Mouse (Mus musculus): ENCODE results near the gene Khnyn. TPM values are rescaled to one million over a fixed set of nuclear protein-coding genes. Genes with fewer than 3 reads are reported as not detected.

Gene Khnyn
- polyA plus RNA-seq, 2 experiments from 2014 or later, result 13.4 to 13.9 TPM

DNA sequence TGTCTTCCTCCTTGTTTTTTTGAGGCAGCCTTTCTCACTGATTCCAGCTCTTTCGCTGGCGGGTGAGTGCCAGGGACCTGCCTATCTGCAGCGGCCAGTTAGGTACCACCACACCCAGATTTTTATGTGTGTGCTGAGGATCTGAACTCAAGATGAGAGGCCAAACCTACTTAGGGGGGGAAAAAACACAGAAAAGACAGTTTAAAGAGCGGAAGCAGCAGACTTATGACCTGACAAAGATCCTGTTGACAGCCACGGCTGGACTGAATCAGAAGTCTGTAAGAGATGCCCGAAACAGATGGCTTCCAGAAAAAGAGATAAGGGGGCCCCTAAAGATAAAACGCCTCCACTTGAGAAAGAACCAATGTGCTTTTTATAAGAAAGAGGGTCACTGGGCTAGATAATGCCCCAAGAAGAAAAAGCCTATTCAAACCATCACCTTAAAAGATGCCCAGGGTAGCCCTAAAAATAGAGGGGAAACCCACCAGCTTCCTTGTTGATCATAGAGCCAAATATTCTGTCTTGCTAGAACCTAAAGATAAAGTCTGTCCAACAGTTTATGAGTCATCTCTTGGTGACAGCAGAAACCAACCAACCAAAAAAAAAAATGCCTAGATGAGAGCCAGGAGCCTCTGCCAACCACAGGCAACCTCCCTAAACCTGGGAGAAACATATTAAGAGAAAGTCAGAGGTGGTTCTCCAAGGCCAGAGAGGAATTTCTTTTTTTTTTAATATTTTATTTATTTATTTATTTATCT, 37.9 kb downstream of the Khnyn start:
- ATAC-seq, result no peak

DNA sequence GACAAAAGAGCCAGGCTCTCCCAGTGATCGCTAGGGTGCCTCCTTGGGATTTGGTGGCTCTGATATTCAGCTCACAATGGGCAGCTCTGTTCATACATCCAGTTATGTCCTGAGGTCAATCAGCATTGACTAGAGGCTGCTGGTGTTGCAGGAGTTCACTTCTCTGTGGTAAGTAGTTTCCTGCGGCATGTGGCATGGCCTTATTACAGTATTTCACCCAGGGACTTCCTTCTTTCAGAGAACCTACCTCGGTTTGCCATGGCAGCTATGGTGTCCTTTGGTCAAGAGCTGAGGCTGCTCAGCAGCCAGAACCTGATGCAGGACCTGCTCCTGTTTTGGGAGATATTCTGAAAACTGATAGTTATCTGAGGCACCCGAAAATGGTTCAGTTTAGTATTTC, 42.1 kb downstream of the Khnyn start:
- no peak for ATAC-seq

DNA sequence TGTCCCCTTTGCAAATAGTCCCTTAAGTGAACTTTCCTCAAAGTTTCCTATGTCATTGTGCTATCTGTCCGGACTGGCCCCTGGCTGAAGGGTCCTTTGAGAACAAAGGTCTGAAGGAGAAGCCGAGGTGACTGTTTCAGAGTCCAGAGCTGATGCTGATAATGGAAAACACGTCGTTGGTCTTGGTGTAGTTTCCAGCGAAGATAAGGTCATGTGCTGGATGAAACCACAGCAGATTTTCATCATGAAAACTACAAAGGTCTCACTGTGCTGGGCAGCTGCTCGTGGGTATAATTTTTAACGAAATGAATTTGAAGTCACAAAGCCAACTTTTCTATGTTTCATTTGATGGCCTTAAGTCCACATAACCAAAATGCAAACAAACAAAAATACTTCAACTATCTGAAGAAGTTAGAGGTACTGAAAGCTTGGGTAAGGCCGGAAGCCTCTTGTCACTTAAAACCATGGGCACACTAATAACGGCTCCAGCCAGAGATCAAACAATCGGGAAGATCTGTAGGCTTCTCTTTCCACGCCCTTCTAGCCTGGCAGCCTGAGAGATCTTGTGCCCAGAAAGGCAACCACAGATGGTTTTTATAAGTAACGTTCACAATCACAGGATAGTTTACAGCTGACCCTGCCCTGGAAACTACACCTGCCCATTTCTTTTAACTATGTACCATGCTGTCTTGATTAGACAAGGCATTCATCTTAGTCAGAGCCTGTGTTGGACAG, 44.7 kb downstream of the Khnyn start:
- no peak for ATAC-seq

DNA sequence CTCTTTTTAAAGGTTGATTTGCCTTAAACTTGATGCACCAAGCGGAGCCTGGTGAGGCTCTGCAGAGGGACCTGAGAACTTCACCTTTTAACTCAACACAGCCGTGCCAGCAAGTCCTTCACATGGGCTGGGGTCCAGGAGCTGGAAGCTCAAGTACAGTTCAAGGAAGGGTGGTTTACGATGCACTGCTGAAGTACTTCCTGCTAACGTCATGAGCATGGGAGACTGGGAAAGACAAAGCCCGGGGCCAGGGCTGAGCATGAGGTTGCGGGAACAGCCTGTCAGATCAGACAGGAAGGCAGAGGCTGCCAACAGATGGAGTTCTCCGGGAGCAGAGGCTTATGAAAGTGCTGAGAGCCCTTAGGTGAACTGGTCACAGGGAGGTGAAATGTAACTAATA, 48.8 kb downstream of the Khnyn start:
- ATAC-seq, result no peak

DNA sequence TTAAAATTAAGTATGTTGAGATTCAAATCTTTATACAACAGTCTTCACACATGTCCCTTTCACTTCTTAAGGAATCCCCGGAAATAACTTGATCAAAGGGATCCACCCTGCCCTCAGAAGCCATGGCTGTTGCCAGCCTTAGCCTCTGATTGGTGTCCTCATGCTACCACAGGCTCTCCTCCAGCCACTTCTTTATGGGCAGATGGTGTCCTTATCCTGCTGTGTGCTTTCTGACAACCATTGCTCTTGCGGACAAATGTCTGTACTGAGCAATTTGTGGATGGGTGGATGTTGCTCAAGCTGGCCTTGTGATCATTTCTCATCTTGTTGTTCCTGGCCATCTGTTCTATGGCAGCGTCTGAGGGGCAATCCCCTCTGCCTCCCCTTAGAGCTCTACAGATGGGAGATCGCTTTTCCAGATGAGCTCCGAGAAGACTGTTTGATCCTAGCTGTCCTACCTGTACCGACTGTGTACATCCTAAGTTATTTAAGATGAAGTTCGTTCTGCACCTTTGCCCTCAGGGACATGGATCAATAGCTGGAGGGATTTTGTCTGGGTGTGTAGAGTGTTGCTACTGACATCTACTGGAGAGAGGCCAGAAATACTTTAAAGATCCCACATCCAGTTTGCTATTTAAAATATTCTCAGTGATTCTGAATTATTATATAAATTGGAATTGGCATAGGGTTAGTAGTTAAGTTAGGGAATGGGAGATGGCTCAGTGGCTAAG, 55.5 kb downstream of the Khnyn start:
- no peak for ATAC-seq

DNA sequence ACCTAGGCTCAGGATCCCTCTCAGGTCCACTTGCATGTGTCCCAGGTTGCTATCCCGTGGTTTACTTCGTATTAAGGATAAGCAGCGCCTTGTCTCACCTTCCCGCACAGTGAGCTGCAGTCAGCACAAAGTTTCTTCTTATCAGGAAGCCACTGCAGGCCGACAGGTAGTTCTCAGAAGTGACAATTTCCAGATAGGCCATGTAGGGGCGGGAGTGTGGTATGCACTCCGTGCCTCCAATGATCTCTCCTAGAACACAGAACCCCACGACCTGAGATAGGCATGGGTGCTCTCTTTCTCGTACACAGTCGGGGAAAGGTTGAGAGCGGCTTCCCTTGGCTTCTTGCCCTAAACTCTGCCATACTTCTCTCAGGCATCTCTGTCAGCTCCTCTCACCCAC, 58.9 kb downstream of the Khnyn start:
- ATAC-seq, result no peak

DNA sequence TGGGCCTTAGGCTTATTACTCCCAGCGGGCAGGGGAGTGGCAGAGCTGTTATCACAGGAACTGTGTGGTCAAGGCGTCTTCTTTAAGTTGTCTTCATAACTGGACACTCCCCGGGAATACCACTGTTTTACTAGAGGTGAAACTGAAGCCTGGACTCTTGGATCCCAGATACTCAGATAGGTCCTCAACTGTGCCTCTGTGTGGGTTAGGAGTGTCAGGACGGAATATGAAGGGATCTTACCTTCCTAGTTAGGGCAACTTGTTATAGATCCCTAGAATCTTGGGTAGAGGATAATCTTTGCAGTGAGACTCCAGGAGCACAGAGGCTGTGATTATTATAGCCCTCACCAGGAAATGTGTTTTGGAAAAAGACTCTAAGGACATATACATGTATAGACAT, 59.8 kb downstream of the Khnyn start, which contains the start of gene Cma1:
Gene Cma1 (minus strand): TSS at position 101 of the 400 bp plus-strand sequence.
- ATAC-seq, result no peak

DNA sequence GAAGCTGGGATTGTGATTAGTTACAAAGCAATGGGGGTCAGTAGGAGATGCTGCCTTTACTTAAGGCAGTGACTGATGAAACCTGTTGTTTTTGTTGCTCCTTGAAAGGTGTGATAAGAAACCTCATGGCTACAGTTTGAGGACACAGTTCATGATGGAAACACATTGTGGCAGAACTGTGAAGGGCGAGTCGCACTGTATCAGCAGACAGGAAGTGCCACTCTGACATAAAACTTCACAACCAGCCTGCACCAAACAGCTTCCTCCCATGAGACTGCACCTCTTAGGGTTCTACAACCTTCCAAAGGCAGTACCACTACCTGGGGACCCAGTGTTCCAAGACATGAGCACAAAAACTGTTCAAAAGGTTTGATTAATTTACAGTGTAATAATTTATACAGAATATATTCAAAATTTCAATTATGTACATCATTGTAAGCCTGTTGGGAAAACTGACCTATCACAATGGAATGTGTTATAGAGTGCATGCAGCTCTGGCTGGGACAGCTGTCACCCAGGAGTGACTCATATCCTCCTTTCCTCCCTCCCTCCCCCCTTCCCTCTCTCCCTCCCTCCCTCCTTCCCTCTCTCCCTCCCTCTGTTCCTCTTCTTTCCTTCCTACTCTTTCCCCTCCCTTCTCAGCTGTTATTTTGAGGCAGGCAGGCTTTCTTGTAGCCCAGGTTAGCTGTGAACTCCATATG, 61.7 kb downstream of the Khnyn start:
- no peak for ATAC-seq

Other genes starting within 250 kb of the Khnyn start
- gene Ipo4, start 249.0 kb upstream of the Khnyn start, polyA plus RNA-seq (2017; shearing (Covaris generic)), result 10 to 100 TPM; 33.4 to 42.0 TPM
- gene Gm49378, start 247.1 kb upstream of the Khnyn start, polyA plus RNA-seq (2017; shearing (Covaris generic)), result under 1 TPM in 1 of 2 experiments, not detected in 1; 0.98 TPM
- gene Tm9sf1, start 241.1 kb upstream of the Khnyn start, polyA plus RNA-seq (2017; shearing (Covaris generic)), result 10 to 100 TPM; 39.7 to 46.7 TPM
- gene Tssk4, start 234.8 kb upstream of the Khnyn start, polyA plus RNA-seq (2017; shearing (Covaris generic)), result 1 to 10 TPM in 1 of 2 experiments, under 1 TPM in 1; 0.69 to 1.3 TPM
- gene Mdp1, start 224.4 kb upstream of the Khnyn start, polyA plus RNA-seq (2017; shearing (Covaris generic)), result 100 to 1,000 TPM in 1 of 2 experiments, 10 to 100 TPM in 1; 92.4 to 106 TPM
- gene Gmpr2, start 213.0 kb upstream of the Khnyn start, polyA plus RNA-seq (2017; shearing (Covaris generic)), result 10 to 100 TPM; 29.8 to 34.1 TPM
- gene Nedd8, start 212.8 kb upstream of the Khnyn start, polyA plus RNA-seq (2017; shearing (Covaris generic)), result 100 to 1,000 TPM; 338 to 343 TPM
- gene Tinf2, start 203.1 kb upstream of the Khnyn start, polyA plus RNA-seq (2017; shearing (Covaris generic)), result 10 to 100 TPM; 26.4 to 29.2 TPM
- not detected for gene Tgm1, start 171.0 kb upstream of the Khnyn start, polyA plus RNA-seq (2017; shearing (Covaris generic))
- gene Rabggta, start 162.7 kb upstream of the Khnyn start, polyA plus RNA-seq (2017; shearing (Covaris generic)), result 10 to 100 TPM; 70.5 to 94.7 TPM
- gene Dhrs1, start 139.3 kb upstream of the Khnyn start, polyA plus RNA-seq (2017; shearing (Covaris generic)), result 10 to 100 TPM; 40.8 to 46.5 TPM
- 1 to 10 TPM; 3.6 to 5.8 TPM for gene Nop9, start 139.3 kb upstream of the Khnyn start, polyA plus RNA-seq (2017; shearing (Covaris generic))
- gene Cideb, start 126.5 kb upstream of the Khnyn start, polyA plus RNA-seq (2017; shearing (Covaris generic)), result not detected
- gene Ltb4r2, start 123.5 kb upstream of the Khnyn start, polyA plus RNA-seq (2017; shearing (Covaris generic)), result under 1 TPM in 1 of 2 experiments, not detected in 1; 0.08 TPM
- 1 to 10 TPM; 4.1 to 4.5 TPM for gene Ltb4r1, start 119.0 kb upstream of the Khnyn start, polyA plus RNA-seq (2017; shearing (Covaris generic))
- gene Adcy4, start 100.9 kb upstream of the Khnyn start, polyA plus RNA-seq (2017; shearing (Covaris generic)), result 1 to 10 TPM in 1 of 2 experiments, not detected in 1; 1.0 TPM
- 10 to 100 TPM; 80.3 to 81.9 TPM for gene Ripk3, start 96.1 kb upstream of the Khnyn start, polyA plus RNA-seq (2017; shearing (Covaris generic))
- gene Nfatc4, start 61.8 kb upstream of the Khnyn start, polyA plus RNA-seq (2017; shearing (Covaris generic)), result not detected
- under 1 TPM; 0.04 to 0.11 TPM for gene Nynrin, start 30.9 kb upstream of the Khnyn start, polyA plus RNA-seq (2017; shearing (Covaris generic))
- gene Cbln3, start 555 bp upstream of the Khnyn start, polyA plus RNA-seq (2017; shearing (Covaris generic)), result not detected
- 100 to 1,000 TPM in 1 of 2 experiments, 10 to 100 TPM in 1; 88.4 to 115 TPM for gene Sdr39u1, start 15.3 kb downstream of the Khnyn start, polyA plus RNA-seq (2017; shearing (Covaris generic))
- not detected for gene Cma1, start 59.7 kb downstream of the Khnyn start, polyA plus RNA-seq (2017; shearing (Covaris generic))
- not detected for gene Cma2, start 66.0 kb downstream of the Khnyn start, polyA plus RNA-seq (2017; shearing (Covaris generic))
- not detected for gene Mcpt1, start 133.0 kb downstream of the Khnyn start, polyA plus RNA-seq (2017; shearing (Covaris generic))
- not detected for gene Mcpt9, start 145.5 kb downstream of the Khnyn start, polyA plus RNA-seq (2017; shearing (Covaris generic))
- not detected for gene Mcpt2, start 157.1 kb downstream of the Khnyn start, polyA plus RNA-seq (2017; shearing (Covaris generic))
- not detected for gene Mcpt4, start 177.4 kb downstream of the Khnyn start, polyA plus RNA-seq (2017; shearing (Covaris generic))
- gene Mcpt8, start 200.3 kb downstream of the Khnyn start, polyA plus RNA-seq (2017; shearing (Covaris generic)), result not detected
- not detected for gene Ctsg, start 217.6 kb downstream of the Khnyn start, polyA plus RNA-seq (2017; shearing (Covaris generic))
- not detected for gene Gzme, start 235.7 kb downstream of the Khnyn start, polyA plus RNA-seq (2017; shearing (Covaris generic))
- gene Gzmd, start 247.7 kb downstream of the Khnyn start, polyA plus RNA-seq (2017; shearing (Covaris generic)), result not detected